Mouse (Mus musculus): Measurements from ENCODE around the gene Tradd.

- no peak for TF ChIP-seq CTCF (IDR thresholded peaks at IDR 0.05)
- TF ChIP-seq EP300 (IDR thresholded peaks at IDR 0.05): no peak
These were observed 719 bp upstream of the Tradd start for GRCm38 (mm10) chr8:105265128-105265527.

Data from lung, postnatal 0 days (tissue).